Comparison of ENCODE assay signal across 19 mouse cellular contexts in the genomic region with DNA sequence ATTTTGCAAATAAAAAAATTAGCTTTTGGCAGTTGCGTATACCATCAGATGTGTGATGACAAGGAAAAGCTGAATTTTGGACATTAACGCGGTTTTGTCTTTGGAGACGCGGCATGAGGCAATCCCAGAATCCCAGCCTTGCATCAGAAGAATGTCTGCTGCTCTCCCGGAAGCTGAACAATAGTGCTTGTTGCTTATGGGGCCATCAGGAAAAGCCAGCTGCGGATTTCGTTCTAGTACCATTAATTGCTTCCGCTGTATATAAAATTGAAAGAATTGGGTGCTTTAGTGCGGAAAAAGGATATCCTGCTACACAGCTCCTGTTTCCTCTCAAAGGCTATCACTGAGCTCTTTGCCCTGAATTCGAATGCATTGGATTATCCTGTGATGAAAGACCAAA. TPM values are rescaled to one million over a fixed set of nuclear protein-coding genes. Genes with fewer than 3 reads are reported as not detected.
A peak's percentile ranks its signal among the peaks of the same experiment; 100 is the strongest.
DNase-seq lines count a peak whose midpoint lies in the region; ATAC-seq and TF ChIP-seq lines count a peak whose summit lies in the region.
"Had no signal": no experiment of that assay in that cellular context is flagged by ENCODE, and none has a peak within 500 bp of the region (broad histone marks: within the 10 kb centered on the region; RNA-seq: fewer than 3 reads in every experiment).

No protein-coding gene starts in this region.

- no peaks in the 10 kb centered on the region for H3K36me3 ChIP-seq in intestine, embryonic 14.5 days (ENCODE audit: control insufficient read depth, insufficient read depth, low read length)
- H3K36me3 ChIP-seq in intestine, postnatal 0 days (ENCODE audit: control insufficient read depth, insufficient read depth) = no peaks in the 10 kb centered on the region
- H3K36me3 ChIP-seq in intestine, embryonic 16.5 days (ENCODE audit: control insufficient read depth, insufficient read depth, low read length) = no peaks in the 10 kb centered on the region
- no peaks in the 10 kb centered on the region for H3K36me3 ChIP-seq in stomach, postnatal 0 days (ENCODE audit: control insufficient read depth, insufficient read depth, low read length)
- H3K36me3 ChIP-seq: heart, embryonic 10.5 days; hindbrain, embryonic 15.5 days; limb, embryonic 12.5 days had no signal

- no peak for TF ChIP-seq EP300 in stomach, postnatal 0 days (optimal IDR thresholded peaks at IDR 0.05)

- H3K9me3 ChIP-seq in intestine, embryonic 14.5 days (ENCODE audit: control insufficient read depth, low read length) = no peaks in the 10 kb centered on the region
- H3K9me3 ChIP-seq in intestine, postnatal 0 days (ENCODE audit: control insufficient read depth) = no peaks in the 10 kb centered on the region
- no peaks in the 10 kb centered on the region for H3K9me3 ChIP-seq in intestine, embryonic 16.5 days (ENCODE audit: control insufficient read depth, low read length)
- H3K9me3 ChIP-seq in stomach, postnatal 0 days (ENCODE audit: control insufficient read depth, low read length) = no peaks in the 10 kb centered on the region
- H3K9me3 ChIP-seq: heart, embryonic 10.5 days; hindbrain, embryonic 15.5 days; limb, embryonic 12.5 days had no signal

- WGBS in intestine, embryonic 14.5 days = 51% methylated on average over 11 of the region's 11 CpGs
- 56% methylated on average over 11 of the region's 11 CpGs for WGBS in intestine, postnatal 0 days
- WGBS in intestine, embryonic 16.5 days = 51% methylated on average over 11 of the region's 11 CpGs
- 40% methylated on average over 11 of the region's 11 CpGs for WGBS in stomach, postnatal 0 days

- DNase-seq in intestine, embryonic 14.5 days (ENCODE audit: low spot score) = no peak
- DNase-seq in lung, postnatal 10 days = peak; percentile 41
- DNase-seq in lung, postnatal 25 days (ENCODE audit: low spot score) = no peak
- DNase-seq in stomach, postnatal 0 days (ENCODE audit: low spot score) = no peak
- no peak for DNase-seq in cerebellum, adult 11-12 months
- DNase-seq: cerebellum, postnatal 14 days; gastrocnemius, postnatal 36 days; layer of hippocampus, adult 9-11 months; retina, postnatal 1 day; right cerebral cortex, postnatal 4 days; thymus, adult 18-20 months had no signal

- peak overlapping the region; percentile 65; the same call in 1 of the 2 replicates for H3K27ac ChIP-seq in intestine, embryonic 14.5 days (ENCODE audit: low read depth)
- no peak overlapping the region for H3K27ac ChIP-seq in intestine, postnatal 0 days (ENCODE audit: low read depth, low read length)
- H3K27ac ChIP-seq in intestine, embryonic 16.5 days (ENCODE audit: low read length) = 0 out of 2 replicates have a peak overlapping the region, but pooled peaks have one; percentile 46
- H3K27ac ChIP-seq in stomach, postnatal 0 days (replicated peaks) = peak overlapping the region; percentile 63; the same call in 1 of the 2 replicates
- H3K27ac ChIP-seq: heart, embryonic 10.5 days; hindbrain, embryonic 15.5 days; limb, embryonic 12.5 days had no signal

- no peak for ATAC-seq in intestine, embryonic 14.5 days (replicated peaks; ENCODE audit: low FRiP score, low TSS enrichment, low read depth)
- no peak for ATAC-seq in intestine, postnatal 0 days
- no peak for ATAC-seq in intestine, embryonic 16.5 days
- ATAC-seq in stomach, postnatal 0 days (ENCODE audit: low FRiP score, low TSS enrichment) = no peak; the same call in 1 of the 2 replicates

- no peak for TF ChIP-seq CTCF in intestine, postnatal 0 days (IDR thresholded peaks at IDR 0.05; ENCODE audit: low read depth)
- TF ChIP-seq CTCF in stomach, postnatal 0 days (IDR thresholded peaks at IDR 0.05; ENCODE audit: low read depth) = no peak

- no peak overlapping the region for H3K4me3 ChIP-seq in intestine, embryonic 14.5 days (ENCODE audit: low read depth, low read length)
- H3K4me3 ChIP-seq in intestine, postnatal 0 days (ENCODE audit: low read depth, low read length) = no peak overlapping the region
- no peak overlapping the region for H3K4me3 ChIP-seq in intestine, embryonic 16.5 days (ENCODE audit: low read length)
- no peak overlapping the region for H3K4me3 ChIP-seq in stomach, postnatal 0 days (ENCODE audit: low read depth, low read length)
- H3K4me3 ChIP-seq: erythroblast, embryonic 14.5 days; heart, embryonic 10.5 days; hindbrain, embryonic 15.5 days; limb, embryonic 12.5 days had no signal

- no peak overlapping the region for H3K9ac ChIP-seq in intestine, embryonic 14.5 days (ENCODE audit: low read length)
- no peak overlapping the region for H3K9ac ChIP-seq in intestine, postnatal 0 days (ENCODE audit: low read depth, low read length)
- no peak overlapping the region for H3K9ac ChIP-seq in intestine, embryonic 16.5 days (ENCODE audit: low read depth, low read length)
- no peak overlapping the region for H3K9ac ChIP-seq in stomach, postnatal 0 days (ENCODE audit: low read length)
- H3K9ac ChIP-seq: hindbrain, embryonic 15.5 days; limb, embryonic 12.5 days had no signal

- peak overlapping the region; percentile 18; the same call in 1 of the 2 replicates for H3K4me2 ChIP-seq in intestine, embryonic 14.5 days (ENCODE audit: low read length)
- H3K4me2 ChIP-seq in intestine, postnatal 0 days (replicated peaks; ENCODE audit: low read depth) = no peak overlapping the region
- no peak overlapping the region for H3K4me2 ChIP-seq in intestine, embryonic 16.5 days (ENCODE audit: low read depth, low read length)
- no peak overlapping the region for H3K4me2 ChIP-seq in stomach, postnatal 0 days (replicated peaks; ENCODE audit: low read depth)
- H3K4me2 ChIP-seq: hindbrain, embryonic 15.5 days; limb, embryonic 12.5 days had no signal

- H3K4me1 ChIP-seq in intestine, embryonic 14.5 days (replicated peaks; ENCODE audit: control insufficient read depth, insufficient read depth, low read length) = peaks cover 23% of the 10 kb centered on the region
- no peaks in the 10 kb centered on the region for H3K4me1 ChIP-seq in intestine, postnatal 0 days (replicated peaks; ENCODE audit: control insufficient read depth, insufficient read depth, low read length)
- H3K4me1 ChIP-seq in intestine, embryonic 16.5 days (ENCODE audit: control insufficient read depth, insufficient read depth, low read length) = peaks cover 4% of the 10 kb centered on the region; the same call in 1 of the 2 replicates
- H3K4me1 ChIP-seq in stomach, postnatal 0 days (replicated peaks; ENCODE audit: control insufficient read depth, insufficient read depth) = peaks cover 4% of the 10 kb centered on the region; the same call in 1 of the 2 replicates

- no peaks in the 10 kb centered on the region for H3K27me3 ChIP-seq in intestine, embryonic 14.5 days (replicated peaks; ENCODE audit: control insufficient read depth, insufficient read depth, low read length)
- no peaks in the 10 kb centered on the region for H3K27me3 ChIP-seq in intestine, postnatal 0 days (replicated peaks; ENCODE audit: control insufficient read depth, insufficient read depth, low read length)
- 0 out of 2 replicates have a peak, but pooled peaks cover 2% of the 10 kb centered on the region for H3K27me3 ChIP-seq in intestine, embryonic 16.5 days (replicated peaks; ENCODE audit: control insufficient read depth, insufficient read depth, low read length)
- no peaks in the 10 kb centered on the region for H3K27me3 ChIP-seq in stomach, postnatal 0 days (ENCODE audit: control insufficient read depth, insufficient read depth, low read length)
- H3K27me3 ChIP-seq: hindbrain, embryonic 15.5 days; limb, embryonic 12.5 days had no signal

RNA-seq across cellular contexts. Expression of a gene that starts 8.8 kb away (rescaled TPM):
- polyA plus RNA-seq in intestine, embryonic 14.5 days (2014; fragmentation: Nextera tagmentation; extraction: Ambion mirVana) = 56.7 and 56.8 TPM in 2 replicates
- 18.8 and 19.3 TPM in 2 replicates for polyA plus RNA-seq in intestine, postnatal 0 days (2015; fragmentation: Nextera tagmentation; extraction: Ambion mirVana)
- polyA plus RNA-seq in intestine, embryonic 16.5 days (2015; fragmentation: Nextera tagmentation; extraction: Ambion mirVana) = 11.0 and 15.6 TPM in 2 replicates
- polyA plus RNA-seq in stomach, postnatal 0 days (2015; fragmentation: Nextera tagmentation; extraction: Ambion mirVana) = 27.0 and 29.0 TPM in 2 replicates
- polyA plus RNA-seq: erythroblast, embryonic 14.5 days had no signal

RNA-seq across cellular contexts. Expression of a gene that starts 10.7 kb away (rescaled TPM):
- polyA plus RNA-seq in intestine, embryonic 14.5 days (2014; fragmentation: Nextera tagmentation; extraction: Ambion mirVana) = not detected in 2 replicates
- polyA plus RNA-seq in intestine, postnatal 0 days (2015; fragmentation: Nextera tagmentation; extraction: Ambion mirVana) = not detected in 2 replicates
- not detected in 2 replicates for polyA plus RNA-seq in intestine, embryonic 16.5 days (2015; fragmentation: Nextera tagmentation; extraction: Ambion mirVana)
- not detected in 2 replicates for polyA plus RNA-seq in stomach, postnatal 0 days (2015; fragmentation: Nextera tagmentation; extraction: Ambion mirVana)
- polyA plus RNA-seq: heart, embryonic 10.5 days; hindbrain, embryonic 15.5 days; kidney, adult 2 months; limb, embryonic 12.5 days; liver, embryonic 16.5 days had no signal
